Mouse (Mus musculus) kidney, embryonic 15.5 days (tissue): ENCODE measurements around the gene Kcnn1. TPM values are rescaled to one million over a fixed set of nuclear protein-coding genes. Genes with fewer than 3 reads are reported as not detected.

Source experiments
- ATAC-seq: fragments of 200-750 bp; cut with Nextera tagmentation; replicated peaks from 2 replicates; pipeline ENCODE4 v1.8.0; 2017; ENCODE audit warnings: moderate TSS enrichment; ENCODE audit not compliant: low FRiP score
- H3K27ac ChIP-seq: fragments of 300-500 bp; sonication (generic); 2 replicates; pipeline ENCODE4 v1.5.1; 2015; ENCODE audit warnings: mild to moderate bottlenecking, inconsistent platforms
- H3K27me3 ChIP-seq: fragments of 300-500 bp; sonication (generic); 2 replicates; pipeline ENCODE4 v1.6.1; 2015; ENCODE audit warnings: inconsistent platforms
- H3K36me3 ChIP-seq: fragments of 300-500 bp; sonication (generic); 2 replicates; pipeline ENCODE4 v1.6.1; 2015; ENCODE audit warnings: inconsistent platforms
- H3K4me1 ChIP-seq: fragments of 300-500 bp; sonication (generic); 2 replicates; pipeline ENCODE4 v1.6.1; 2015; ENCODE audit warnings: inconsistent platforms
- H3K4me2 ChIP-seq: fragments of 300-500 bp; sonication (generic); 2 replicates; pipeline ENCODE4 v1.6.1; 2015; ENCODE audit warnings: moderate library complexity, mild to moderate bottlenecking, inconsistent platforms
- H3K4me3 ChIP-seq: fragments of 300-500 bp; sonication (generic); replicated peaks from 2 replicates; pipeline ENCODE4 v1.5.1; 2015; ENCODE audit warnings: mild to moderate bottlenecking, inconsistent platforms
- H3K9ac ChIP-seq: fragments of 300-500 bp; sonication (generic); 2 replicates; pipeline ENCODE4 v1.6.1; 2015; ENCODE audit warnings: mild to moderate bottlenecking, inconsistent platforms
- H3K9me3 ChIP-seq: fragments of 300-500 bp; sonication (generic); replicated peaks from 2 replicates; pipeline ENCODE4 v1.6.1; 2016; ENCODE audit warnings: inconsistent platforms
- WGBS: fragments of 180-500 bp; shearing (Covaris S2); methylation state at CpG from one replicate; pipeline ENCODE4 v1.1.7; 2015; ENCODE audit warnings: mixed read lengths; 5-methylcytosine and 5-hydroxymethylcytosine counted together
- polyA plus RNA-seq: library from polyadenylated mRNA; unstranded; fragments of >200 nt; fragmentation: Nextera tagmentation; extraction: Ambion mirVana; gene quantifications from 2 replicates; pipeline ENCODE4 v1.2.1, GENCODE M21; 2015

Kcnn1 gene
- polyA plus RNA-seq, 1 experiment from 2014 or later = 2.9 TPM

GRCm38 (mm10) chr8:70846371-70847154 is 16.5 kb downstream of the Kcnn1 start:
- H3K4me3 ChIP-seq = no peak overlapping the region
- peaks cover 2% of the 10 kb centered on the region for H3K4me1 ChIP-seq
- no peak for ATAC-seq
- H3K27ac ChIP-seq = no peak overlapping the region
- no peak overlapping the region for H3K4me2 ChIP-seq
- no peaks in the 10 kb centered on the region for H3K9me3 ChIP-seq
- H3K27me3 ChIP-seq = 0 out of 2 replicates have a peak, but pooled peaks cover 3% of the 10 kb centered on the region
- no peak overlapping the region for H3K9ac ChIP-seq
- WGBS = 51% methylated on average over 15 of the region's 15 CpGs
- no peaks in the 10 kb centered on the region for H3K36me3 ChIP-seq

GRCm38 (mm10) chr8:70845108-70845507 is 17.9 kb downstream of the Kcnn1 start:
- Histone ChIP-seq H3K4me3 (no peak overlapping the region), H3K9ac (no peak overlapping the region), H3K27me3 (0 out of 2 replicates have a peak, but pooled peaks cover 3% of the 10 kb centered on the region), H3K9me3 (no peaks in the 10 kb centered on the region), H3K4me1 (peaks cover 16% of the 10 kb centered on the region), H3K4me2 (no peak overlapping the region), H3K27ac (no peak overlapping the region), H3K36me3 (no peaks in the 10 kb centered on the region)
- WGBS = 44% methylated on average over 5 of the region's 5 CpGs
- no peak for ATAC-seq

GRCm38 (mm10) chr8:70844523-70844922 is 18.5 kb downstream of the Kcnn1 start:
- Histone ChIP-seq H3K4me1 (peaks cover 19% of the 10 kb centered on the region), H3K9me3 (no peaks in the 10 kb centered on the region), H3K9ac (no peak overlapping the region), H3K27ac (no peak overlapping the region), H3K27me3 (0 out of 2 replicates have a peak, but pooled peaks cover 3% of the 10 kb centered on the region), H3K36me3 (no peaks in the 10 kb centered on the region), H3K4me2 (no peak overlapping the region), H3K4me3 (no peak overlapping the region)
- WGBS = 0% methylated on average over 6 of the region's 6 CpGs
- no peak for ATAC-seq

- Histone ChIP-seq H3K4me3 (no peak overlapping the region), H3K36me3 (no peaks in the 10 kb centered on the region), H3K9ac (no peak overlapping the region), H3K4me2 (no peak overlapping the region), H3K9me3 (no peaks in the 10 kb centered on the region), H3K4me1 (peaks cover 20% of the 10 kb centered on the region), H3K27ac (no peak overlapping the region), H3K27me3 (0 out of 2 replicates have a peak, but pooled peaks cover 3% of the 10 kb centered on the region)
- WGBS = 87% methylated on average over 8 of the region's 8 CpGs
- no peak for ATAC-seq
Measured at GRCm38 (mm10) chr8:70843941-70844340, 19.1 kb downstream of the Kcnn1 start.

- Histone ChIP-seq H3K27me3 (0 out of 2 replicates have a peak, but pooled peaks cover 3% of the 10 kb centered on the region), H3K9me3 (no peaks in the 10 kb centered on the region), H3K27ac (no peak overlapping the region), H3K4me1 (peaks cover 26% of the 10 kb centered on the region), H3K4me2 (no peak overlapping the region), H3K36me3 (no peaks in the 10 kb centered on the region), H3K4me3 (no peak overlapping the region), H3K9ac (no peak overlapping the region)
- no peak for ATAC-seq
- 84% methylated on average over 5 of the region's 5 CpGs for WGBS
Measured at GRCm38 (mm10) chr8:70843214-70843773, 19.8 kb downstream of the Kcnn1 start.

- no peaks in the 10 kb centered on the region for H3K9me3 ChIP-seq
- WGBS = 67% methylated on average over 25 of the region's 25 CpGs
- no peak for ATAC-seq
Measured at GRCm38 (mm10) chr8:70842484-70842883, 20.6 kb downstream of the Kcnn1 start.

GRCm38 (mm10) chr8:70841147-70842072 is 21.6 kb downstream of the Kcnn1 start:
- 0 out of 2 replicates have a peak, but pooled peaks cover 3% of the 10 kb centered on the region for H3K27me3 ChIP-seq
- H3K4me3 ChIP-seq = no peak overlapping the region
- peak overlapping the region; percentile 92 for H3K27ac ChIP-seq
- 32% methylated on average over 22 of the region's 22 CpGs for WGBS
- peaks cover 27% of the 10 kb centered on the region for H3K4me1 ChIP-seq
- peak overlapping the region; percentile 34 for H3K4me2 ChIP-seq
- H3K9ac ChIP-seq = no peak overlapping the region
- H3K9me3 ChIP-seq = no peaks in the 10 kb centered on the region
- peak; percentile 13 for ATAC-seq
- no peaks in the 10 kb centered on the region for H3K36me3 ChIP-seq

More at GRCm38 (mm10) chr8:70842484-70842883, 20.6 kb downstream of the Kcnn1 start:
- Histone ChIP-seq H3K9ac (no peak overlapping the region), H3K4me3 (no peak overlapping the region), H3K4me2 (no peak overlapping the region), H3K4me1 (peaks cover 27% of the 10 kb centered on the region), H3K27ac (no peak overlapping the region), H3K36me3 (no peaks in the 10 kb centered on the region), H3K27me3 (0 out of 2 replicates have a peak, but pooled peaks cover 3% of the 10 kb centered on the region)

GRCm38 (mm10) chr8:70840590-70840989 is 22.5 kb downstream of the Kcnn1 start:
- WGBS = 46% methylated on average over 10 of the region's 10 CpGs
- no peaks in the 10 kb centered on the region for H3K9me3 ChIP-seq
- H3K27ac ChIP-seq = peak overlapping the region; percentile 92
- peaks cover 3% of the 10 kb centered on the region; the same call in 1 of the 2 replicates for H3K36me3 ChIP-seq
- H3K4me1 ChIP-seq = peaks cover 27% of the 10 kb centered on the region
- H3K27me3 ChIP-seq = 0 out of 2 replicates have a peak, but pooled peaks cover 3% of the 10 kb centered on the region
- peak overlapping the region; percentile 34 for H3K4me2 ChIP-seq
- no peak for ATAC-seq
- H3K9ac ChIP-seq = no peak overlapping the region
- H3K4me3 ChIP-seq = no peak overlapping the region

- peak within 1 kb of the TSS; percentile 74 for H3K9ac ChIP-seq
- peak; percentile 97 for ATAC-seq
- peak within 1 kb of the TSS; percentile 88 for H3K4me2 ChIP-seq
- WGBS = 2% methylated on average over 55 of the region's 55 CpGs
- no peaks in the 10 kb centered on the region for H3K9me3 ChIP-seq
- 0 out of 2 replicates have a peak, but pooled peaks cover 3% of the 10 kb centered on the region for H3K27me3 ChIP-seq
- peak within 1 kb of the TSS; percentile 92 for H3K27ac ChIP-seq
- peaks cover 27% of the 10 kb centered on the region for H3K4me1 ChIP-seq
- H3K4me3 ChIP-seq = peak within 1 kb of the TSS; percentile 66
- H3K36me3 ChIP-seq = peaks cover 8% of the 10 kb centered on the region; the same call in 1 of the 2 replicates
Measured at GRCm38 (mm10) chr8:70839408-70840351, 23.4 kb downstream of the Kcnn1 start, which contains the start of gene Arrdc2. Arrdc2 (minus strand) TSS chr8:70839720.

GRCm38 (mm10) chr8:70838654-70839407 is 24.2 kb downstream of the Kcnn1 start:
- Histone ChIP-seq H3K4me2 (peak overlapping the region; percentile 88), H3K4me1 (peaks cover 30% of the 10 kb centered on the region), H3K27ac (peak overlapping the region; percentile 92), H3K9me3 (no peaks in the 10 kb centered on the region), H3K4me3 (peak overlapping the region; percentile 66), H3K36me3 (peaks cover 8% of the 10 kb centered on the region; the same call in 1 of the 2 replicates), H3K27me3 (0 out of 2 replicates have a peak, but pooled peaks cover 3% of the 10 kb centered on the region), H3K9ac (peak overlapping the region; percentile 74)
- ATAC-seq = peak; percentile 26
- 2% methylated on average over 66 of the region's 66 CpGs for WGBS
